Mouse (Mus musculus): Measurements from ENCODE around the gene Cox20. TPM values are rescaled to one million over a fixed set of nuclear protein-coding genes. Genes with fewer than 3 reads are reported as not detected.
A peak's percentile ranks its signal among the peaks of the same experiment; 100 is the strongest.
"Not testable (repeated sequence)": the region's sequence is repeated elsewhere in the genome, so short reads cannot be mapped to it uniquely, and the experiment has no call there.

Gene Cox20
- polyA plus RNA-seq, 1 experiment from 2014 or later, result 152 TPM

DNA sequence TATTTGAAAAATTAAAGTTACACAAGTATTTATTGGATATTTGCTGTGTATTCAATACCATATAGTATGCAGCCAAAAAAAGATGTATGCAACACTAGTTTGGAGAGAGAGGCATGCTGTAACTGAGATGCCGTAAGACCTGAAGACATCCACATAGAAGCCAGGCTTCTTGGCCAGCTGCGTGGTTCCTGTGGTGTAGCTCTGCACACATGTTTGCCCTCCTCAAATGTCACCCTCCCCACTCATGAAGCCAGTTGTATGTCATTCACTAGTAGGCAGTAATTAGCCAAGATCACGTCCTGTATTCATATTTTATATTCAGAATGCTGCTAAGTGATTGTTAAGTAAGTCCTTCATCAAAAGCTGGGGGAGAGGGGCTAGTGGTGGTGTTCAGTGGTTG, 22.5 kb downstream of the Cox20 start:
- 90% methylated on average over 3 of the region's 3 CpGs for WGBS

DNA sequence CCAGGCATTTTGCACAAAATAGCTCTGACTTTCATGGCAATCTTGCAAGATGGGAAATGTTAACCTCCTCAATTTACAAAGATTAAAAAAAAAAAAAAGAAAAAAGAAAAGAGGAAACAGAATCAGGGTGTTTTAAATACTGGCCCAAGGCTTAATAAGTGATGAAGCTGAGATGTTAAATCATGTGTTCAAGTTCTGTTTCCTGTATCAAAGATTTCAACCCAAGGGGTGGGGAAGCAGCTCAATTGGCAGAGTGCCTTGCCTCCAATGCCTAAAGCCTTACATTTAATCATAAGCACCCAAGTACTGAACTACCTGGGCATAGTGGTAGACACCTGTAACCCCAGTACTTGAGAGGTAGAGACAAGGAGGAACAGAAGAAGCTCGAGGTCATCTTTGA, 23.1 kb downstream of the Cox20 start:
- Histone ChIP-seq H3K36me3 (no peaks in the 10 kb centered on the region), H3K4me3 (no peak overlapping the region), H3K9me3 (no peaks in the 10 kb centered on the region), H3K27me3 (no peaks in the 10 kb centered on the region), H3K9ac (no peak overlapping the region), H3K27ac (no peak overlapping the region), H3K4me2 (no peak overlapping the region), H3K4me1 (replicated peaks) (peaks cover 6% of the 10 kb centered on the region)
- WGBS, result 65% methylated on average over 1 of the region's 1 CpGs
- no peak for ATAC-seq (ENCODE audit: low FRiP score)

More for the DNA sequence above, 22.5 kb downstream of the Cox20 start:
- Histone ChIP-seq H3K9me3 (no peaks in the 10 kb centered on the region), H3K27ac (no peak overlapping the region), H3K4me2 (no peak overlapping the region), H3K4me3 (no peak overlapping the region), H3K27me3 (no peaks in the 10 kb centered on the region), H3K9ac (no peak overlapping the region), H3K36me3 (no peaks in the 10 kb centered on the region), H3K4me1 (replicated peaks) (peaks cover 6% of the 10 kb centered on the region)
- ATAC-seq (ENCODE audit: low FRiP score), result no peak

DNA sequence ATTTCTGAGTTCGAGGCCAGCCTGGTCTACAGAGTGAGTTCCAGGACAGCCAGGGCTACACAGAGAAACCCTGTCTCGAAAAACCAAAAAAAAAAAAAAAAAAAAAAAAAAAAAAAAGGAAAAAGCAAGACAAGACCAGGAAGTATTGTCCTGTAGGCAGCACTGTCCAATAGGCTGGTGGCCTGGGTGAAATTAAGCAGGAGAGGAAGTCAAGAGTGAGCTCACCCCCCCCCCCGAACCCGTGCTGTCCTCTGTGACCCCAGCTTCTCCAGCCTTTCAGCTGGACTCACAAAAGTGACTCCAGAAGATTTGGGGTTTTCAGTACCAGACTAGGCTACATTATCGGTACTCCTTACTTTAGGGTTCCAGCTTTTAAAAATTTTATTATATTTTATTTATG, 23.7 kb downstream of the Cox20 start:
- H3K27me3 ChIP-seq, result no peaks in the 10 kb centered on the region
- no peak overlapping the region for H3K4me3 ChIP-seq
- H3K9ac ChIP-seq, result no peak overlapping the region
- no peaks in the 10 kb centered on the region for H3K36me3 ChIP-seq
- H3K27ac ChIP-seq, result no peak overlapping the region
- H3K4me1 ChIP-seq (replicated peaks), result peaks cover 6% of the 10 kb centered on the region
- WGBS, result 91% methylated on average over 4 of the region's 5 CpGs
- no peak overlapping the region for H3K4me2 ChIP-seq
- no peak for ATAC-seq (ENCODE audit: low FRiP score)
- no peaks in the 10 kb centered on the region for H3K9me3 ChIP-seq

DNA sequence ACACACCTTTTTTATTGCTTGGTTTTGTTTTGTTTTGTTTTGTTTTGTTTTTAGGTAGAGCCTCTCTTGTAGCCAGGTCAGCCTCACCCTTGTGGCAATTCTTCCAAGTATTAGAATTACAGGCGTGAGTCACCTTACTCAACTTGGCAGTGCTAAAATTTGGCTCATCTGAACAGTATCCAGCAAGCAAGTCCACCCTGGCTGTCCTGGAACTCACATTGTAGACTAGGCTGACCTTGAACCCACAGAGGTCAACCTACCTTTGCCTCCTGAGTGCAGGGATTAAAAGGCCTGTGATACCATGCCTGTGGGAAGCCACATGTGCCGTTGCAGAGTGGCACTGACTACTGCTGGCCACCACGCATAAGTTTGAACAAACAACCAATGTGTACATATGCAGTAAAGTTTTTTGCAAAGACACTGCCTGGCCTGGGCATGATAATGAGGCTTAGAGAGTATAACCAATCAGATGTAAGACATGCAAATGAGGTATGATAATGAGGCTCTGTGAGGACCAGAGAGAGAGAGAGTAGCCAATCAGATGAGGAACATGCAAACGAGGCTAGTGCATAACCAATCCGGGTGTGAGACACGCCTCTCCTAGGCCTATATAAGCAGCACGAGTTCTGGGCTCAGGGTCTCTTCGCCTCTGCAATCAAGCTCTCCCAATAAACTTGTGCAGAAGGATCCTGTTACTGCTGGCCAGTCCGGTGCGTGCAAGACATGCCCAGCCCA, 25.3 kb downstream of the Cox20 start:
- ATAC-seq (ENCODE audit: low FRiP score); H3K9me3 ChIP-seq; H3K4me3 ChIP-seq; H3K4me2 ChIP-seq; H3K27me3 ChIP-seq; H3K36me3 ChIP-seq; H3K4me1 ChIP-seq (replicated peaks); H3K9ac ChIP-seq; H3K27ac ChIP-seq: not testable (repeated sequence)
- 95% methylated on average over 10 of the region's 10 CpGs for WGBS

DNA sequence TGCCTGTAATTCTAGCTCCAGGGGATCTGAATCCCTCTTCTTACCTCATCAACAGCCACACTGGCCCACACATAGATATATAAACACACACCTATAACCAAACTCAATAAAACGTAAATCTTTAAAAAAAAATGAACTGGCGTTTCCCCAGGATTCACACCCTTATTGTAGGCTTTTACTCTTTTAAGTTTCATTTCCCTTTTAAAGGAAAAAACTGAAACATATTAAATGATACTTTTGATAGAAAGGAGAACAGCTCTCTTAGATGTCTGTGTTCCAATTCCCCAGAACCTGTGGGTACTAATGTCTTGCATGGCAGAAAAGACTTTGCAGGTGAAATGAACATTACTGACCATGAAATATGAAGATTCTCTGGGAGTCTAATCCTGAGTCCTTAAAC, 31.9 kb downstream of the Cox20 start:
- no peaks in the 10 kb centered on the region for H3K4me1 ChIP-seq (replicated peaks)
- no peaks in the 10 kb centered on the region for H3K36me3 ChIP-seq
- H3K4me2 ChIP-seq, result no peak overlapping the region
- H3K9me3 ChIP-seq, result no peaks in the 10 kb centered on the region
- no peak overlapping the region for H3K4me3 ChIP-seq
- H3K9ac ChIP-seq, result no peak overlapping the region
- no peaks in the 10 kb centered on the region for H3K27me3 ChIP-seq
- WGBS, result 98% methylated on average over 2 of the region's 2 CpGs
- H3K27ac ChIP-seq, result no peak overlapping the region
- ATAC-seq (ENCODE audit: low FRiP score), result no peak

DNA sequence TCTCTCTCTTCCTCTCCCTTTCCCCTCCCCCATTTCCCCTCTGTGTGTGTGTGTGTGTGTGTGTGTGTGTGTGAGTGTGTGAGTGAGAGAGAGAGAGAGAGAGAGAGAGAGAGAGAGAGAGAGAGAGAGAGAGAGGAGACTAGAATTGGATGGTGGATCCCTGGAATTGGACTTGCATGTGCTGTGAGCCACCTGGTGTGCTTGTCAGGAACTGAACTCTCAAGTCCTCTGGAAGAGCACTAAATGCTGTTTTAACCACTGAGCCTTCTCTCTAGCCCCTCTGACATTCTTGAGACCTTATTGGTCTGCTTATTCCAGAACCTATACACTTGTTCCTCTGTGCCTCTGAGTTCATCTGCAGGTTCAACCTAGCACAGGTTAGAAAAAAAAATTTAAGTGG, 32.7 kb downstream of the Cox20 start:
- ATAC-seq (ENCODE audit: low FRiP score), result no peak
- Histone ChIP-seq H3K36me3 (no peaks in the 10 kb centered on the region), H3K27ac (no peak overlapping the region)

DNA sequence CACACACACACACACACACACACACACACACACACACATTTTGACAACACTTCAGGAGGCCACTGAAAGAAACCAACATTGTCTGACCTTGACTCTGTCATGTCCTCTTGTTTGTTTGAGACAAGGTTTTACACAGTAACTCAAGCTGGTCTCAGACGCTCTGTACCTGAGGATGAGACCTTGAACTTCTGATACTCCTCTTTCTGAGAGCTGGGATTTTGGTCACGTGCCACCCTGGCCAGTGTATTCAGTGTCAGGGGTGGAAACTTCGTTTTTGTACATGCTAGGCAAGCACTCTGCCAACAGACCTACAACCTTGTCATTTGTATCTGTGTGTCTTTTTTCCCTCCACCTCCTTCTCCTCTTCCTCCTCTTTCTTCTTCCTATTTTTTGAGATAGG, 35.6 kb downstream of the Cox20 start:
- no peak for ATAC-seq (ENCODE audit: low FRiP score)
- Histone ChIP-seq H3K27me3 (no peaks in the 10 kb centered on the region), H3K4me2 (no peak overlapping the region), H3K4me3 (no peak overlapping the region), H3K9me3 (no peaks in the 10 kb centered on the region), H3K9ac (no peak overlapping the region), H3K27ac (no peak overlapping the region), H3K36me3 (no peaks in the 10 kb centered on the region), H3K4me1 (replicated peaks) (no peaks in the 10 kb centered on the region)
- WGBS, result 76% methylated on average over 3 of the region's 3 CpGs

More for the DNA sequence above, 32.7 kb downstream of the Cox20 start:
- H3K4me2 ChIP-seq, result no peak overlapping the region
- no peaks in the 10 kb centered on the region for H3K4me1 ChIP-seq (replicated peaks)
- H3K9ac ChIP-seq, result no peak overlapping the region
- no peaks in the 10 kb centered on the region for H3K9me3 ChIP-seq
- no peak overlapping the region for H3K4me3 ChIP-seq
- no peaks in the 10 kb centered on the region for H3K27me3 ChIP-seq

DNA sequence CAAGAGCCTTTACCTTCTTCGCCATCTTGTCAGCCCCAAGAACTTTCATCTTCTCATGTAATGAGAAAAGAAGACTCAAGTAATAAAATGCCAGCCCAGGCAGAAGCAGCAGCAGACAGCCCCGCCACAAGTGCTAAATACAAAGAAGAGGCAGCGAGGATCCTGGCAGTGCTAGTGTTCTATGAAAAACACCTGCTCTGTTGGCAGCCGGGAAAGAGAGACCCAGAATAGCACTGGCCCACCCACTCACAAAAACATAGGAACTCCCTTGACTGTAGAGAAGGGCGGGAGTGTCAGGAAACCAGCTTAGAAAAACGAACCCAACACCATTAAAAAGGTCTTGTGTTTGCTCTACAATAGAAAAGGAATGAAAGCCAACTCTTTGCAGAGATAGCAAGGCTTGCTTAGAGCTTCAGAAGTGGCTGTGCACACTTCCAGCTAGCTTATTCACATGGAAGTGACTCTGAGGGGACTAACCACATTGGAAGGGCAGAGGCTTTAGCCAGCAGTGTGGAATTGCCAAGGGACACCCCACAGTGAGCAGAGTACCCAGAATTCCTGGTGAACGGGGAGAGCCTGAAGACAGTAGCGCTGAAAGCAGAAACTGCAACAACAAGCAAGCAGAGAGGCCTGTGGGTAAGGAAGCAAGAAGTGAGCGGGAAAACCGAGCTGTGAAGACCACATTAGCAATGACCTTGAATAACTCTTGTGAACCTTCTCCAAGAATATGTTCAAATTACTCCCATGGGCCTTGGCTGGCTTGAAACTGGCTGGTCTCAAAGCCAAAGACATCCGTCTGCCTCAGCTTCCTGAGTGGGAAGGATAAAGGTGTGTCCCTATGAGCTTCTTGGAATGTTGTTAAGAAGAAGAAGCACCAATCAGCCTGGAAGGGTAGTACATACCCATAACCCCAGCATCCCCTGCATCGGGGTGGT, 39.1 kb downstream of the Cox20 start:
- H3K4me2 ChIP-seq, result no peak overlapping the region
- H3K9me3 ChIP-seq, result no peaks in the 10 kb centered on the region
- WGBS, result 71% methylated on average over 12 of the region's 12 CpGs
- H3K27ac ChIP-seq, result no peak overlapping the region
- no peaks in the 10 kb centered on the region for H3K36me3 ChIP-seq
- H3K4me3 ChIP-seq, result no peak overlapping the region
- ATAC-seq (ENCODE audit: low FRiP score), result no peak
- H3K9ac ChIP-seq, result no peak overlapping the region
- no peaks in the 10 kb centered on the region for H3K27me3 ChIP-seq
- no peaks in the 10 kb centered on the region for H3K4me1 ChIP-seq (replicated peaks)

DNA sequence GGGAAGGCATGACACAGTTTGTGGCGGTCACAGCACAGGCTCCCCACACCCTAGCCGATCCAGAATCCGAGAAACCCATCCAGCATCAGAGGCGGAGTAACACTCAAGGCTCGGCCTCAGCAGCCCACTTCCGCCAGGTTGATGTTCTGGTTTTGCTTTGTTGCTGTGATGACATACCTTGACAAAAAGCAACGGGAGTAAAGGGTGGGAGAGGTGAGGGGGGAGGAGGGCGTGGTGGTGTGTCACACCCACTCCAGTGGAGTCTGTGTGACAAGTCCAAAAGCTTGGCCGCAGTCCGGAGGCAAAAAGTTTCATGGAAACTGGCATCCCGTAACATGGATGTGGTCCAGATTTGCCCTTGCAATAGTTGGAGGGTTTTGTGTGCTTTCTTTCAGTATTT, 41.3 kb downstream of the Cox20 start:
- 87% methylated on average over 11 of the region's 11 CpGs for WGBS

DNA sequence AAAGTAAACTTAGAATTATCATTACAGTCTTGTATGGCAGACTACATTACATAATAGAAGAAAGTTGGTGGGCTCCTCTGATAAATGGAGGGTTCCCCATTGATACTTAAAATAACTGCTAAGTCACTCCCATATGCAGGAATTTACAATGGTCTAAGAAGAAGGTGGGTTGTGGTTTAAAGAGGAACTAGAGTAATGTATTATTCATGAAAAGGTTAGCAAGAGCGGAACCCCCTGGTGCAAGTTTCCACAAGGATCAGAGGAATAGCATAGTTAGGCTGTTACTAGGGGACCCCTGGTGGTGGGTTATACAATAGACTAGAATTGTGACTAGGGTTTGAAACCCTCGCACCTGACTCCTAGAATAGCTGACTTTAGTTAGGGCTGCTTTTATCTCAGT, 41.8 kb downstream of the Cox20 start:
- H3K27ac ChIP-seq, result no peak overlapping the region
- H3K27me3 ChIP-seq, result no peaks in the 10 kb centered on the region
- H3K4me2 ChIP-seq, result no peak overlapping the region
- WGBS, result 59% methylated on average over 2 of the region's 2 CpGs
- no peak for ATAC-seq (ENCODE audit: low FRiP score)
- no peak overlapping the region for H3K9ac ChIP-seq
- no peaks in the 10 kb centered on the region for H3K36me3 ChIP-seq
- no peaks in the 10 kb centered on the region for H3K9me3 ChIP-seq
- H3K4me3 ChIP-seq, result no peak overlapping the region
- no peaks in the 10 kb centered on the region for H3K4me1 ChIP-seq (replicated peaks)

More for the DNA sequence above, 41.3 kb downstream of the Cox20 start:
- Histone ChIP-seq H3K9me3 (no peaks in the 10 kb centered on the region), H3K27ac (no peak overlapping the region), H3K4me2 (no peak overlapping the region), H3K4me3 (no peak overlapping the region), H3K9ac (no peak overlapping the region), H3K27me3 (no peaks in the 10 kb centered on the region), H3K4me1 (replicated peaks) (no peaks in the 10 kb centered on the region), H3K36me3 (no peaks in the 10 kb centered on the region)
- no peak for ATAC-seq (ENCODE audit: low FRiP score)

DNA sequence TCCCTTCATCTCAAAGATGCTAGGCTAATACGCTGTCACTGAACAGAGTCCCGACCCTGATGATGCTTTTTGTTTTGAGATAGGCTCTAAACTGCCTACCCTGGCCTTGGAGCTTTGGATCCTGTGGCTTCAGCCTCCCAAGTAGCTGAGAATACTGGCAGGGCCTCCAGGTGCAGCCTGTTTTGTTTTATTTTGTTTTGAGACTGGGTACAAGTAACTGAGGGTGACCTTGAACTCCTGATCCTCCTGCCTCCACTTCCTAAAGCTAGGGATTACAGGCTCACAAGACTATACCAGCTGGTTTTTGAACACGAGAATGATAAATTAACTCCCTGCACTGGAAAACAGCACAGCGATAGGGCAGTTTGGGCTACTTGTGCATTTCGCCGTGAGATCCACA, 46.2 kb downstream of the Cox20 start:
- ATAC-seq (ENCODE audit: low FRiP score), result no peak
- Histone ChIP-seq H3K27me3 (no peaks in the 10 kb centered on the region), H3K9ac (no peak overlapping the region), H3K36me3 (no peaks in the 10 kb centered on the region), H3K4me3 (no peak overlapping the region), H3K27ac (no peak overlapping the region), H3K9me3 (no peaks in the 10 kb centered on the region), H3K4me1 (replicated peaks) (peaks cover 13% of the 10 kb centered on the region), H3K4me2 (no peak overlapping the region)
- 89% methylated on average over 6 of the region's 6 CpGs for WGBS

DNA sequence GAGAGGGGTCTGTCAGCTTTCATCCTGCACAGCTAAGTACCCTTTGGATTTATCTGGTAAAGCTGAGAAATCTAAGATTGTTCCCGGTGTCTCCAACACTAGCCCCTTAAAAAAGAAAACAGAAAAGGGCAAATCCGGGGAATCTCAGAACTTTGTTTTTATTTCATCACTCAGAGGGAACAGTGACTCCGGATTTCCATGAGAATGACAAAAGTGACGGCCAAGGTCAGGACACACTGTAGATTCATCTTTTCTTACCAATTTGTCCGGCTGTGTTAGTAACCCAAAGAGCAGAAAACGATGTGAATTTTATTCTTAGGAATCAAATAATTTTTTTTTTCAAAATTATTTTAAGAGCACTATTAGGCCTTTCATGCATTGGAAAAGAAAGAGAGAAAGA, 49.2 kb downstream of the Cox20 start:
- Histone ChIP-seq H3K9ac (no peak overlapping the region), H3K36me3 (no peaks in the 10 kb centered on the region), H3K27ac (no peak overlapping the region), H3K4me1 (replicated peaks) (peaks cover 13% of the 10 kb centered on the region), H3K9me3 (no peaks in the 10 kb centered on the region), H3K27me3 (no peaks in the 10 kb centered on the region), H3K4me3 (no peak overlapping the region), H3K4me2 (peak overlapping the region; percentile 76)
- 74% methylated on average over 6 of the region's 6 CpGs for WGBS
- ATAC-seq (ENCODE audit: low FRiP score), result no peak
